Mouse (Mus musculus): Measurements from ENCODE around the gene Onecut3. TPM values are rescaled to one million over a fixed set of nuclear protein-coding genes. Genes with fewer than 3 reads are reported as not detected.

The Onecut3 gene
- total and polyA plus RNA-seq, 2 experiments from 2014 or later = 0.18 to 1.9 TPM

- H3K4me3 ChIP-seq (ENCODE audit: low read depth, low read length) = no peak overlapping the region
- WGBS = 81% methylated on average over 5 of the region's 5 CpGs
- no peak for TF ChIP-seq CTCF (IDR thresholded peaks at IDR 0.05; ENCODE audit: low read depth)
- DNase-seq = no peak
- H3K9me3 ChIP-seq (ENCODE audit: low read length) = no peaks in the 10 kb centered on the region
- no peak overlapping the region for H3K27ac ChIP-seq (ENCODE audit: low read depth, low read length)
- no peak overlapping the region for H3K4me2 ChIP-seq (ENCODE audit: low read depth)
- no peak for ATAC-seq
- H3K27me3 ChIP-seq (ENCODE audit: insufficient read depth, low read length) = no peaks in the 10 kb centered on the region; the same call in 1 of the 2 replicates
- no peak overlapping the region for H3K9ac ChIP-seq
- no peaks in the 10 kb centered on the region for H3K4me1 ChIP-seq (ENCODE audit: insufficient read depth)
- no peaks in the 10 kb centered on the region for H3K36me3 ChIP-seq (ENCODE audit: insufficient read depth)
These were observed 16.1 kb upstream of the Onecut3 start for GRCm38 (mm10) chr10:80478531-80478930.

- H3K36me3 ChIP-seq (ENCODE audit: insufficient read depth) = no peaks in the 10 kb centered on the region
- no peak overlapping the region for H3K4me3 ChIP-seq (ENCODE audit: low read depth, low read length)
- H3K27me3 ChIP-seq (ENCODE audit: insufficient read depth, low read length) = peaks cover 7% of the 10 kb centered on the region
- H3K27ac ChIP-seq (ENCODE audit: low read depth, low read length) = no peak overlapping the region
- H3K4me1 ChIP-seq (ENCODE audit: insufficient read depth) = no peaks in the 10 kb centered on the region
- no peaks in the 10 kb centered on the region for H3K9me3 ChIP-seq (ENCODE audit: low read length)
- H3K9ac ChIP-seq = no peak overlapping the region
- TF ChIP-seq CTCF (IDR thresholded peaks at IDR 0.05; ENCODE audit: low read depth) = no peak
- WGBS = 21% methylated on average over 5 of the region's 5 CpGs
- DNase-seq (no peak), ATAC-seq (no peak)
- H3K4me2 ChIP-seq (ENCODE audit: low read depth) = no peak overlapping the region
These were observed 13.6 kb upstream of the Onecut3 start for GRCm38 (mm10) chr10:80481002-80481401.

DNA sequence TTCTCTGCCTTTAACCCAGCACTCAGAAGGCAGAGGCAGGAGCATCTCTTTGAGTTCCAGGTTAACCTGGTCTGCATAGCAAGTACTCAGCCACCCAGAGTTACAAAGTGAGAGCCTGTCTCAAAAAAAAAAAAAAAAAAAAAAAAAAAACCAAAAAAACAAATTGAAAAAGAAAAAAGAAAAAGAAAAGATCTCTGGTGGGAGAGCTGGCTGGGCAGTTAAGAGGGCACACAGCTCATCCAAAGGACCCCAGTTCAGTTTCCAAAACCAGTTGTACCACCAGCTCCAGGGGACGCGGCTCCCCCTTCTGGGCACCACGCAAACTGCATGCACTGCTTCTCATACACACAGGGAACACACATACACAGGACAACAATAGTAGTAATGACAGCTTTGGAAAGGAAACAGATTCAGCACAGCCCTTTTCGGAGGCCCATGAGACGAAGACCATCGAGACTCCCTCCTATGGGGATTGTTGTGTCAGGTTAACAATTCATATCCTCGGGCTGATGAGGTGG, 7.7 kb upstream of the Onecut3 start:
- Histone ChIP-seq H3K36me3 (ENCODE audit: insufficient read depth) (no peaks in the 10 kb centered on the region), H3K4me2 (ENCODE audit: low read depth) (no peak overlapping the region), H3K27ac (ENCODE audit: low read depth, low read length) (no peak overlapping the region), H3K9me3 (ENCODE audit: low read length) (no peaks in the 10 kb centered on the region), H3K4me1 (ENCODE audit: insufficient read depth) (no peaks in the 10 kb centered on the region), H3K4me3 (ENCODE audit: low read depth, low read length) (no peak overlapping the region), H3K27me3 (ENCODE audit: insufficient read depth, low read length) (peaks cover 43% of the 10 kb centered on the region), H3K9ac (no peak overlapping the region)
- peak; percentile 36; the same call in 1 of the 2 replicates for TF ChIP-seq CTCF (IDR thresholded peaks at IDR 0.05; ENCODE audit: low read depth)
- WGBS = 83% methylated on average over 7 of the region's 7 CpGs
- ATAC-seq (no peak), DNase-seq (no peak)

DNA sequence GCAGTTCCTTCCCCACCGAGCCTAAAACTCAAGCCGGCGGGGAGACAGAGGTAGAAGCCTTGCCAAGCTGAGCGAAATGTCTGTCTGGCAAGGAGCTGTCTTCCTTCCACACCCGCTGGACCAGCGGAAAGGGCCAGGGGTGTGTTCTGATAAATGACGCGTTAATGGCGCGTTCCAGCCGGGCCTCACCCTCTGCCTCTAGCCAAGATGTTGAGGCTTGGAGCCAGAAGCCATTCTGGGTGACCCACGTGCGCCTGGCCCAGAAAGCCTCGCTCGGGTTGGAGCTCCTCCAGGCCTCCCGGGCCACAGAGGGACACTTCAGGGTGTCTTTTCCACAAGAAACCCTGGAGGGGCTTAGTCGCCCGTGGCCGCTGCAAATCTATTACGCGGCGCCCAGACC, 4.6 kb upstream of the Onecut3 start:
- WGBS = under 1% methylated on average over 22 of the region's 22 CpGs
- H3K27ac ChIP-seq (ENCODE audit: low read depth, low read length) = no peak overlapping the region
- no peak for TF ChIP-seq CTCF (IDR thresholded peaks at IDR 0.05; ENCODE audit: low read depth)

DNA sequence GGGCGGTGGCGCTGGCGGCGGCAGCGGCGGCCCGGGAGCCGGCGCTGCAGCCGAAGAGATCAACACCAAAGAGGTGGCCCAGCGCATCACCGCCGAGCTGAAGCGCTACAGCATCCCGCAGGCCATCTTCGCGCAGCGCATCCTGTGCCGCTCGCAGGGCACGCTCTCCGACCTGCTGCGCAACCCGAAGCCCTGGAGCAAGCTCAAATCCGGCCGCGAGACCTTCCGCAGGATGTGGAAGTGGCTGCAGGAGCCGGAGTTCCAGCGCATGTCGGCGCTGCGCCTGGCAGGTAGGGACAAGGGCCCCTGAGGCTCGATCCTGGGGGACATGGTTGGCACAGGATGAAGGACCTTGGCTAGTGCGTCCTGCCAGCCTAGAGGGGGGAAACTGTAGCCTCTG, 1.3 kb downstream of the Onecut3 start:
- no peak for ATAC-seq
- Histone ChIP-seq H3K4me3 (ENCODE audit: low read depth, low read length) (peak overlapping the region; percentile 37), H3K9me3 (ENCODE audit: low read length) (no peaks in the 10 kb centered on the region), H3K27ac (ENCODE audit: low read depth, low read length) (no peak overlapping the region), H3K36me3 (ENCODE audit: insufficient read depth) (no peaks in the 10 kb centered on the region), H3K4me1 (ENCODE audit: insufficient read depth) (no peaks in the 10 kb centered on the region; the same call in 1 of the 2 replicates), H3K4me2 (ENCODE audit: low read depth) (peak overlapping the region; percentile 61), H3K27me3 (ENCODE audit: insufficient read depth, low read length) (peaks cover 89% of the 10 kb centered on the region), H3K9ac (no peak overlapping the region)
- under 1% methylated on average over 29 of the region's 35 CpGs for WGBS
- no peak for TF ChIP-seq CTCF (IDR thresholded peaks at IDR 0.05; ENCODE audit: low read depth)
- no peak for DNase-seq

More for the DNA sequence above, 4.6 kb upstream of the Onecut3 start:
- no peak overlapping the region for H3K4me3 ChIP-seq (ENCODE audit: low read depth, low read length)
- no peak for ATAC-seq
- H3K9ac ChIP-seq = no peak overlapping the region
- H3K27me3 ChIP-seq (ENCODE audit: insufficient read depth, low read length) = peaks cover 73% of the 10 kb centered on the region
- H3K4me2 ChIP-seq (ENCODE audit: low read depth) = no peak overlapping the region
- H3K36me3 ChIP-seq (ENCODE audit: insufficient read depth) = no peaks in the 10 kb centered on the region
- DNase-seq = no peak
- H3K9me3 ChIP-seq (ENCODE audit: low read length) = no peaks in the 10 kb centered on the region
- H3K4me1 ChIP-seq (ENCODE audit: insufficient read depth) = no peaks in the 10 kb centered on the region; the same call in 1 of the 2 replicates

DNA sequence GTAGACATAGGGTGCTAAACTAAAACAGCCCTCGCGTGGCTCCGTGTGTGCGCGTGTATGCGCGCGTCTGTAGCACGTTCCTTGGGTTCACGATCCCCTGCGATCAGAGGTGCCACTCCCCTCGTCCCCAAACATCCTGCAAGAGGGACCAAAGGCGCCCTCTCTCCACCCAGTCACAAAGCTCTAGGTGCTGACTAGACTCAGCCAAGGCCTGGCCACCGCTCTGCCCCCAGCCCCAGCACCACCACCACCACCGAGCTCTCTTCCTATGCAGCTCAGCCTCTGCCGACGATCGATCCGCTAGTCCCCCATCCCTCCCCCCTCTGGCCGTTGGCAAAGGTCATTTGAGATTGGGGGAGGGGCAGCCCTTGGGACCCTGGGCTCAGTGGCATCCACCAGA, 1.8 kb downstream of the Onecut3 start:
- Histone ChIP-seq H3K36me3 (ENCODE audit: insufficient read depth) (no peaks in the 10 kb centered on the region), H3K27me3 (ENCODE audit: insufficient read depth, low read length) (peaks cover 88% of the 10 kb centered on the region), H3K9ac (no peak overlapping the region), H3K27ac (ENCODE audit: low read depth, low read length) (no peak overlapping the region), H3K9me3 (ENCODE audit: low read length) (no peaks in the 10 kb centered on the region), H3K4me2 (ENCODE audit: low read depth) (peak overlapping the region; percentile 61), H3K4me3 (ENCODE audit: low read depth, low read length) (peak overlapping the region; percentile 37; the same call in 1 of the 2 replicates), H3K4me1 (ENCODE audit: insufficient read depth) (no peaks in the 10 kb centered on the region; the same call in 1 of the 2 replicates)
- no peak for TF ChIP-seq CTCF (IDR thresholded peaks at IDR 0.05; ENCODE audit: low read depth)
- ATAC-seq (no peak), DNase-seq (no peak)
- WGBS = 2% methylated on average over 20 of the region's 20 CpGs

- Histone ChIP-seq H3K36me3 (ENCODE audit: insufficient read depth) (no peaks in the 10 kb centered on the region), H3K9ac (no peak overlapping the region), H3K27ac (ENCODE audit: low read depth, low read length) (no peak overlapping the region), H3K4me3 (ENCODE audit: low read depth, low read length) (no peak overlapping the region), H3K4me2 (ENCODE audit: low read depth) (no peak overlapping the region), H3K4me1 (ENCODE audit: insufficient read depth) (no peaks in the 10 kb centered on the region), H3K27me3 (ENCODE audit: insufficient read depth, low read length) (peaks cover 77% of the 10 kb centered on the region), H3K9me3 (ENCODE audit: low read length) (no peaks in the 10 kb centered on the region)
- DNase-seq = no peak
- no peak for ATAC-seq
- TF ChIP-seq CTCF (IDR thresholded peaks at IDR 0.05; ENCODE audit: low read depth) = no peak
- WGBS = 2% methylated on average over 7 of the region's 7 CpGs
These were observed 7.7 kb downstream of the Onecut3 start for GRCm38 (mm10) chr10:80502291-80502690.

Data from forebrain, postnatal 0 days (tissue).